Mouse (Mus musculus) forebrain, embryonic 16.5 days (tissue): ENCODE results near the gene Cox5a. TPM values are rescaled to one million over a fixed set of nuclear protein-coding genes. Genes with fewer than 3 reads are reported as not detected.

Source experiments
- ATAC-seq: fragments of 200-750 bp; cut with Nextera tagmentation; 2 replicates; pipeline ENCODE4 v1.8.0; 2017; ENCODE audit warnings: mild to moderate bottlenecking, moderate library complexity
- H3K27ac ChIP-seq: fragments of 300-500 bp; sonication (generic); 2 replicates; pipeline ENCODE4 v1.5.1; 2014; ENCODE audit warnings: low read length, control low read depth
- H3K27me3 ChIP-seq: fragments of 300-500 bp; sonication (generic); replicated peaks from 2 replicates; pipeline ENCODE4 v1.6.1; 2014; ENCODE audit warnings: low read length; ENCODE audit not compliant: control insufficient read depth, insufficient read depth
- H3K36me3 ChIP-seq: fragments of 300-500 bp; sonication (generic); 2 replicates; pipeline ENCODE4 v1.6.1; 2014; ENCODE audit not compliant: control insufficient read depth, insufficient read depth
- H3K4me1 ChIP-seq: fragments of 300-500 bp; sonication (generic); replicated peaks from 2 replicates; pipeline ENCODE4 v1.6.1; 2014; ENCODE audit warnings: low read length; ENCODE audit not compliant: control insufficient read depth, insufficient read depth
- H3K4me2 ChIP-seq: fragments of 300-500 bp; sonication (generic); 2 replicates; pipeline ENCODE4 v1.6.1; 2014; ENCODE audit warnings: mild to moderate bottlenecking, low read length, control low read depth
- H3K4me3 ChIP-seq: fragments of 300-500 bp; sonication (generic); replicated peaks from 2 replicates; pipeline ENCODE4 v1.5.1; 2014; ENCODE audit warnings: mild to moderate bottlenecking, low read length, control low read depth
- H3K9ac ChIP-seq: fragments of 300-500 bp; sonication (generic); replicated peaks from 2 replicates; pipeline ENCODE4 v1.6.1; 2014; ENCODE audit warnings: low read depth, low read length, control low read depth
- H3K9me3 ChIP-seq: fragments of 300-500 bp; sonication (generic); 2 replicates; pipeline ENCODE4 v1.6.1; 2016; ENCODE audit warnings: low read length; ENCODE audit not compliant: control insufficient read depth
- whole genome bisulfite sequencing: fragments of 180-500 bp; shearing (Covaris S2); extraction: QIAGEN DNeasy Blood & Tissue Kit; methylation state at CpG from one replicate; pipeline ENCODE4 v1.1.7; 2014; 5-methylcytosine and 5-hydroxymethylcytosine counted together
- polyA plus RNA-seq: library from polyadenylated mRNA; unstranded; fragments of >200 nt; fragmentation: Nextera tagmentation; extraction: Ambion mirVana; gene quantifications from 2 replicates; pipeline ENCODE4 v1.2.1, GENCODE M21; 2015

Cox5a gene
- polyA plus RNA-seq, 1 experiment from 2014 or later = 720 TPM

GRCm38 (mm10) chr9:57522114-57522860 lies 1.2 kb downstream of the Cox5a start:
- no peak for ATAC-seq
- Histone ChIP-seq H3K4me3 (peak overlapping the region; percentile 94), H3K4me2 (peak overlapping the region; percentile 80), H3K27ac (no peak overlapping the region), H3K27me3 (no peaks in the 10 kb centered on the region), H3K36me3 (no peaks in the 10 kb centered on the region), H3K9me3 (no peaks in the 10 kb centered on the region), H3K9ac (peak overlapping the region; percentile 98), H3K4me1 (peaks cover 27% of the 10 kb centered on the region)
- 38% methylated on average over 7 of the region's 7 CpGs for WGBS

GRCm38 (mm10) chr9:57522861-57523246 lies 1.8 kb downstream of the Cox5a start:
- Histone ChIP-seq H3K9ac (no peak overlapping the region), H3K27ac (no peak overlapping the region)
- 83% methylated on average over 4 of the region's 4 CpGs for WGBS

GRCm38 (mm10) chr9:57523754-57524153 lies 2.7 kb downstream of the Cox5a start:
- Histone ChIP-seq H3K4me3 (no peak overlapping the region), H3K4me2 (no peak overlapping the region), H3K4me1 (peaks cover 27% of the 10 kb centered on the region), H3K27ac (no peak overlapping the region), H3K9ac (no peak overlapping the region), H3K9me3 (no peaks in the 10 kb centered on the region), H3K36me3 (no peaks in the 10 kb centered on the region; the same call in 1 of the 2 replicates), H3K27me3 (no peaks in the 10 kb centered on the region)
- 83% methylated on average over 1 of the region's 1 CpGs for whole genome bisulfite sequencing
- ATAC-seq = no peak

More at GRCm38 (mm10) chr9:57522861-57523246, 1.8 kb downstream of the Cox5a start:
- no peak for ATAC-seq
- Histone ChIP-seq H3K4me1 (peaks cover 27% of the 10 kb centered on the region), H3K4me3 (peak overlapping the region; percentile 94; the same call in 1 of the 2 replicates), H3K9me3 (no peaks in the 10 kb centered on the region), H3K27me3 (no peaks in the 10 kb centered on the region), H3K36me3 (no peaks in the 10 kb centered on the region), H3K4me2 (peak overlapping the region; percentile 80)

GRCm38 (mm10) chr9:57524439-57524838 lies 3.4 kb downstream of the Cox5a start:
- no peak overlapping the region for H3K27ac ChIP-seq
- no peak for ATAC-seq
- H3K9ac ChIP-seq = no peak overlapping the region
- no peak overlapping the region for H3K4me3 ChIP-seq
- H3K4me2 ChIP-seq = no peak overlapping the region
- peaks cover 27% of the 10 kb centered on the region for H3K4me1 ChIP-seq
- no peaks in the 10 kb centered on the region for H3K27me3 ChIP-seq
- H3K9me3 ChIP-seq = no peaks in the 10 kb centered on the region
- peaks cover 2% of the 10 kb centered on the region; the same call in 1 of the 2 replicates for H3K36me3 ChIP-seq

GRCm38 (mm10) chr9:57525516-57525915 lies 4.4 kb downstream of the Cox5a start:
- Histone ChIP-seq H3K36me3 (peaks cover 4% of the 10 kb centered on the region; the same call in 1 of the 2 replicates), H3K9ac (no peak overlapping the region), H3K4me1 (peaks cover 25% of the 10 kb centered on the region), H3K9me3 (no peaks in the 10 kb centered on the region), H3K4me2 (no peak overlapping the region), H3K27me3 (no peaks in the 10 kb centered on the region), H3K4me3 (no peak overlapping the region), H3K27ac (no peak overlapping the region)
- no peak for ATAC-seq
- 86% methylated on average over 2 of the region's 2 CpGs for WGBS

- Histone ChIP-seq H3K4me2 (no peak overlapping the region), H3K9me3 (no peaks in the 10 kb centered on the region), H3K4me3 (no peak overlapping the region), H3K36me3 (peaks cover 8% of the 10 kb centered on the region; the same call in 1 of the 2 replicates), H3K27me3 (no peaks in the 10 kb centered on the region), H3K4me1 (peaks cover 24% of the 10 kb centered on the region), H3K27ac (no peak overlapping the region), H3K9ac (no peak overlapping the region)
- no peak for ATAC-seq
Observed at GRCm38 (mm10) chr9:57526435-57526834, 5.4 kb downstream of the Cox5a start.

GRCm38 (mm10) chr9:57531946-57532345 lies 10.9 kb downstream of the Cox5a start:
- Histone ChIP-seq H3K27ac (no peak overlapping the region), H3K27me3 (no peaks in the 10 kb centered on the region), H3K4me2 (no peak overlapping the region), H3K4me3 (no peak overlapping the region), H3K4me1 (peaks cover 7% of the 10 kb centered on the region), H3K9ac (no peak overlapping the region), H3K36me3 (peaks cover 21% of the 10 kb centered on the region), H3K9me3 (no peaks in the 10 kb centered on the region)
- 96% methylated on average over 1 of the region's 1 CpGs for WGBS
- no peak for ATAC-seq

GRCm38 (mm10) chr9:57536362-57536761 lies 15.3 kb downstream of the Cox5a start:
- Histone ChIP-seq H3K9me3 (no peaks in the 10 kb centered on the region), H3K4me3 (no peak overlapping the region), H3K36me3 (peaks cover 20% of the 10 kb centered on the region), H3K27ac (no peak overlapping the region), H3K4me2 (peak overlapping the region; percentile 84), H3K27me3 (no peaks in the 10 kb centered on the region), H3K4me1 (peaks cover 20% of the 10 kb centered on the region), H3K9ac (no peak overlapping the region)
- no peak for ATAC-seq
- WGBS = 88% methylated on average over 5 of the region's 5 CpGs

- Histone ChIP-seq H3K4me3 (peak within 1 kb of the TSS; percentile 78), H3K4me1 (peaks cover 20% of the 10 kb centered on the region), H3K36me3 (peaks cover 17% of the 10 kb centered on the region)
Observed at GRCm38 (mm10) chr9:57537044-57537727, 16.1 kb downstream of the Cox5a start, which contains the start of gene Fam219b. TSS of gene Fam219b (plus strand) at chr9:57537528.

More at GRCm38 (mm10) chr9:57537044-57537727, 16.1 kb downstream of the Cox5a start, which contains the start of gene Fam219b:
- Histone ChIP-seq H3K27ac (peak within 1 kb of the TSS; percentile 87), H3K9me3 (no peaks in the 10 kb centered on the region), H3K27me3 (no peaks in the 10 kb centered on the region), H3K4me2 (peak within 1 kb of the TSS; percentile 84), H3K9ac (peak within 1 kb of the TSS; percentile 92)
- WGBS = under 1% methylated on average over 45 of the region's 45 CpGs
- peak; percentile 89 for ATAC-seq
